Mouse (Mus musculus) erythroblast, embryonic 14.5 days (primary cell): ENCODE measurements at regions not wholly inside any gene's neighbourhood (a gene's known extent, or its start where the extent isn't known, plus 50 kb on each side); places are given as distances from the start of the nearest gene placed in this dataset.
A peak's percentile ranks its signal among the peaks of the same experiment; 100 is the strongest.

Experiments
- H3K27me3 ChIP-seq: 2 replicates; pipeline ENCODE4 v1.6.1; 2012; ENCODE audit warnings: inconsistent platforms; ENCODE audit not compliant: control insufficient read depth
- H3K36me3 ChIP-seq: 2 replicates; pipeline ENCODE4 v1.6.1; 2012; ENCODE audit warnings: mild to moderate bottlenecking, inconsistent platforms; ENCODE audit not compliant: control insufficient read depth
- H3K4me1 ChIP-seq: 2 replicates; pipeline ENCODE4 v1.6.1; 2012; ENCODE audit warnings: inconsistent platforms; ENCODE audit not compliant: control insufficient read depth
- H3K4me3 ChIP-seq: replicated peaks from 2 replicates; pipeline ENCODE3; 2012; ENCODE audit warnings: moderate library complexity, mild to moderate bottlenecking, inconsistent platforms
- H3K9me3 ChIP-seq: 2 replicates; pipeline ENCODE4 v1.6.1; 2012; ENCODE audit warnings: low read length, inconsistent platforms, mixed read lengths; ENCODE audit not compliant: control insufficient read depth
- GATA1 ChIP-seq: IDR thresholded peaks from 2 replicates; pipeline ENCODE4 v1.6.1; 2012; ENCODE audit warnings: low read length, inconsistent platforms, mixed read lengths
- TAL1 ChIP-seq: IDR thresholded peaks from 3 replicates; pipeline ENCODE4 v1.6.1; 2012; ENCODE audit warnings: low read length, inconsistent platforms, mixed read lengths

- H3K4me3 ChIP-seq, result no peak overlapping the region
- H3K4me1 ChIP-seq, result no peaks in the 10 kb centered on the region
- H3K27me3 ChIP-seq, result no peaks in the 10 kb centered on the region
- H3K36me3 ChIP-seq, result no peaks in the 10 kb centered on the region
- no peaks in the 10 kb centered on the region for H3K9me3 ChIP-seq
- TF ChIP-seq GATA1, result no peak
- TF ChIP-seq TAL1, result no peak
These were observed 102.5 kb upstream of the Cwc22 start for GRCm38 (mm10) chr2:78048706-78049055.

- Histone ChIP-seq H3K4me1 (no peaks in the 10 kb centered on the region), H3K27me3 (no peaks in the 10 kb centered on the region), H3K4me3 (no peak overlapping the region), H3K9me3 (no peaks in the 10 kb centered on the region), H3K36me3 (no peaks in the 10 kb centered on the region)
- no peak for TF ChIP-seq GATA1
- TF ChIP-seq TAL1, result no peak
These were observed 102.0 kb upstream of the Cwc22 start for GRCm38 (mm10) chr2:78048030-78048705.

GRCm38 (mm10) chr2:78027319-78027718 is 81.1 kb upstream of the Cwc22 start:
- Histone ChIP-seq H3K36me3 (no peaks in the 10 kb centered on the region), H3K4me1 (no peaks in the 10 kb centered on the region), H3K4me3 (no peak overlapping the region), H3K9me3 (no peaks in the 10 kb centered on the region), H3K27me3 (no peaks in the 10 kb centered on the region)
- TF ChIP-seq TAL1 (no peak), GATA1 (no peak)

GRCm38 (mm10) chr2:78026808-78027207 is 80.6 kb upstream of the Cwc22 start:
- Histone ChIP-seq H3K4me1 (no peaks in the 10 kb centered on the region), H3K27me3 (no peaks in the 10 kb centered on the region), H3K4me3 (no peak overlapping the region), H3K36me3 (no peaks in the 10 kb centered on the region), H3K9me3 (no peaks in the 10 kb centered on the region)
- TF ChIP-seq GATA1 (no peak), TAL1 (no peak; the same call in 2 of the 3 replicates)

GRCm38 (mm10) chr2:78025651-78026435 is 79.7 kb upstream of the Cwc22 start:
- peak; percentile 19; the same call in 1 of the 3 replicates for TF ChIP-seq TAL1
- peak; percentile 2; the same call in 1 of the 2 replicates for TF ChIP-seq GATA1
- no peaks in the 10 kb centered on the region for H3K9me3 ChIP-seq
- H3K27me3 ChIP-seq, result no peaks in the 10 kb centered on the region
- H3K4me1 ChIP-seq, result no peaks in the 10 kb centered on the region
- no peak overlapping the region for H3K4me3 ChIP-seq
- no peaks in the 10 kb centered on the region for H3K36me3 ChIP-seq

- H3K4me1 ChIP-seq, result no peaks in the 10 kb centered on the region
- H3K27me3 ChIP-seq, result no peaks in the 10 kb centered on the region
- no peaks in the 10 kb centered on the region for H3K36me3 ChIP-seq
- no peaks in the 10 kb centered on the region for H3K9me3 ChIP-seq
- H3K4me3 ChIP-seq, result no peak overlapping the region
- TF ChIP-seq GATA1 (no peak), TAL1 (no peak)
These were observed 78.9 kb upstream of the Cwc22 start for GRCm38 (mm10) chr2:78024981-78025565.

GRCm38 (mm10) chr2:78023916-78024685 is 77.9 kb upstream of the Cwc22 start:
- TF ChIP-seq GATA1 (peak; percentile 49; the same call in 1 of the 2 replicates), TAL1 (0 out of 3 replicates have a peak, but pooled peaks have one; percentile 30)
- no peak overlapping the region for H3K4me3 ChIP-seq
- H3K27me3 ChIP-seq, result no peaks in the 10 kb centered on the region
- H3K36me3 ChIP-seq, result no peaks in the 10 kb centered on the region
- no peaks in the 10 kb centered on the region for H3K4me1 ChIP-seq
- no peaks in the 10 kb centered on the region for H3K9me3 ChIP-seq

- H3K4me3 ChIP-seq, result no peak overlapping the region
- H3K9me3 ChIP-seq, result no peaks in the 10 kb centered on the region
- TF ChIP-seq GATA1 (no peak), TAL1 (no peak)
- H3K27me3 ChIP-seq, result no peaks in the 10 kb centered on the region
- H3K36me3 ChIP-seq, result no peaks in the 10 kb centered on the region
- H3K4me1 ChIP-seq, result no peaks in the 10 kb centered on the region
These were observed 77.2 kb upstream of the Cwc22 start for GRCm38 (mm10) chr2:78023416-78023815.

GRCm38 (mm10) chr2:78022756-78023155 is 76.6 kb upstream of the Cwc22 start:
- no peak overlapping the region for H3K4me3 ChIP-seq
- H3K9me3 ChIP-seq, result no peaks in the 10 kb centered on the region
- no peaks in the 10 kb centered on the region for H3K27me3 ChIP-seq
- TF ChIP-seq GATA1 (peak; percentile 4; the same call in 1 of the 2 replicates), TAL1 (no peak)
- no peaks in the 10 kb centered on the region for H3K4me1 ChIP-seq
- no peaks in the 10 kb centered on the region for H3K36me3 ChIP-seq
